Mouse (Mus musculus): ENCODE data around the gene Ttc26.

- TF ChIP-seq CTCF (IDR thresholded peaks at IDR 0.05; ENCODE audit: low read depth, low read length) (no peak), POLR2A (IDR thresholded peaks at IDR 0.05; ENCODE audit: extremely low read depth, insufficient read depth, low read length) (no peak)
Observed at GRCm38 (mm10) chr6:38369945-38370344, 11.3 kb upstream of the Ttc26 start.
